Mouse (Mus musculus) spleen, postnatal 4 days (tissue): ENCODE results near the gene Krt18.
A peak's percentile ranks its signal among the peaks of the same experiment; 100 is the strongest.

Experiments
- DNase-seq, 2 experiments: peaks; one replicate each; pipeline ENCODE4 v3.0.0; 2022; ENCODE audit warnings: low spot score in 2 of 2

The Krt18 gene

GRCm38 (mm10) chr15:102028040-102028439 is at the start of gene Krt18:
TSS of gene Krt18 (plus strand) at chr15:102028180.
- DNase-seq, result no peak

GRCm38 (mm10) chr15:101980849-101981248 is 47.1 kb upstream of the Krt18 start:
- no peak for DNase-seq

GRCm38 (mm10) chr15:101983315-101983948 is 44.5 kb upstream of the Krt18 start:
- no peak for DNase-seq

- peak; percentile 85 to 94 for DNase-seq
These were observed 43.9 kb upstream of the Krt18 start for GRCm38 (mm10) chr15:101983949-101984601.

- no peak for DNase-seq
These were observed 43.2 kb upstream of the Krt18 start for GRCm38 (mm10) chr15:101984746-101985145.

- peak; percentile 79 to 91 for DNase-seq
These were observed 39.9 kb upstream of the Krt18 start for GRCm38 (mm10) chr15:101988119-101988518.

- DNase-seq, result no peak
These were observed 39.3 kb upstream of the Krt18 start for GRCm38 (mm10) chr15:101988714-101989113.

GRCm38 (mm10) chr15:101990946-101991345 is 37.0 kb upstream of the Krt18 start:
- no peak for DNase-seq

GRCm38 (mm10) chr15:101994365-101994764 is 33.6 kb upstream of the Krt18 start:
- no peak for DNase-seq

GRCm38 (mm10) chr15:101995484-101996236 is 32.3 kb upstream of the Krt18 start:
- DNase-seq, result no peak

GRCm38 (mm10) chr15:101996450-101997078 is 31.4 kb upstream of the Krt18 start:
- peak in 1 of 2 experiments; percentile 51 for DNase-seq

GRCm38 (mm10) chr15:101999156-101999555 is 28.8 kb upstream of the Krt18 start:
- DNase-seq, result peak in 1 of 2 experiments; percentile 55

GRCm38 (mm10) chr15:101999676-102000335 is 28.2 kb upstream of the Krt18 start:
- DNase-seq, result no peak

GRCm38 (mm10) chr15:102002646-102003488 is 25.1 kb upstream of the Krt18 start:
- peak in 1 of 2 experiments; percentile 68 for DNase-seq

GRCm38 (mm10) chr15:102003516-102003915 is 24.5 kb upstream of the Krt18 start:
- DNase-seq, result no peak

- DNase-seq, result peak in 1 of 2 experiments; percentile 57
These were observed 23.8 kb upstream of the Krt18 start, which contains the start of gene Krt8 for GRCm38 (mm10) chr15:102004189-102004588. TSS of gene Krt8 (minus strand) at chr15:102004482.

GRCm38 (mm10) chr15:102005290-102005689 is 22.7 kb upstream of the Krt18 start:
- no peak for DNase-seq

GRCm38 (mm10) chr15:102006317-102006716 is 21.7 kb upstream of the Krt18 start:
- DNase-seq, result no peak

GRCm38 (mm10) chr15:102007097-102008069 is 20.6 kb upstream of the Krt18 start:
- no peak for DNase-seq
